Mouse (Mus musculus): ENCODE results near the gene Atg9a. TPM values are rescaled to one million over a fixed set of nuclear protein-coding genes. Genes with fewer than 3 reads are reported as not detected.
A peak's percentile ranks its signal among the peaks of the same experiment; 100 is the strongest.

Atg9a gene
- total and polyA plus RNA-seq, 3 experiments, result 7.8 to 26.1 TPM; not detected in 1

DNA sequence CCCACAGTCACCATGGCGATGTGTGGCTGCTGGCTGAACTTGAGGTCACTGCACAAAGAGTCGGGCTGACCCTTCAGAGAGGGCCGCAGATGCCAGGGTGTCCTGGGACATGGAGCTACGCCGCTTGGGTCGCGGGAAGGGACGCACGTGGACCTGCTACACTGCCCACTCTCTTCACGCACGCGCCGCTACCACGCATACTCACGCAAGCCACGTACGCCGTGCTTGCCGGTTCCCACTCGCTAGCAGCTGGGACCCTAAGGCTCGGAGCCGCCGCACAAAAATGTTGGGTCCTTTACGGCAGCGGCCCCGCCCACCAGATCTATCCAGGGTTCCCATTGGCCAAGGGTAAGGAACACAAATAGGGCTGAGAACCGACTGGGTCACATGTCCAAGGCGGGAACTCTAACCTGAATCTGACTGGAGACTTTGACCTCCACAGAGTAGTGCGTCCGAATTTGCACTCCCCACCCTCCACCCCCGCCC is 11.8 kb downstream of the Atg9a start, which contains the start of gene Abcb6 (continued):
- TF ChIP-seq USF2 (IDR thresholded peaks at IDR 0.05; ENCODE audit: borderline replicate concordance in 1 of 2, insufficient read depth in 1 of 2, low read depth in 1 of 2, low read length in 2 of 2), result peak in 1 of 2 experiments; percentile 80; a peak in 2 of 4 replicates
- peak; percentile 56 to 75; a peak in 3 of 4 replicates for TF ChIP-seq POLR2A (IDR thresholded peaks at IDR 0.05; ENCODE audit: control insufficient read depth in 1 of 2, insufficient read depth in 1 of 2, low read depth in 1 of 2, low read length in 2 of 2, poor library complexity in 1 of 2)
- peak; percentile 70 for TF ChIP-seq SIN3A (IDR thresholded peaks at IDR 0.05; ENCODE audit: low read length)

DNA sequence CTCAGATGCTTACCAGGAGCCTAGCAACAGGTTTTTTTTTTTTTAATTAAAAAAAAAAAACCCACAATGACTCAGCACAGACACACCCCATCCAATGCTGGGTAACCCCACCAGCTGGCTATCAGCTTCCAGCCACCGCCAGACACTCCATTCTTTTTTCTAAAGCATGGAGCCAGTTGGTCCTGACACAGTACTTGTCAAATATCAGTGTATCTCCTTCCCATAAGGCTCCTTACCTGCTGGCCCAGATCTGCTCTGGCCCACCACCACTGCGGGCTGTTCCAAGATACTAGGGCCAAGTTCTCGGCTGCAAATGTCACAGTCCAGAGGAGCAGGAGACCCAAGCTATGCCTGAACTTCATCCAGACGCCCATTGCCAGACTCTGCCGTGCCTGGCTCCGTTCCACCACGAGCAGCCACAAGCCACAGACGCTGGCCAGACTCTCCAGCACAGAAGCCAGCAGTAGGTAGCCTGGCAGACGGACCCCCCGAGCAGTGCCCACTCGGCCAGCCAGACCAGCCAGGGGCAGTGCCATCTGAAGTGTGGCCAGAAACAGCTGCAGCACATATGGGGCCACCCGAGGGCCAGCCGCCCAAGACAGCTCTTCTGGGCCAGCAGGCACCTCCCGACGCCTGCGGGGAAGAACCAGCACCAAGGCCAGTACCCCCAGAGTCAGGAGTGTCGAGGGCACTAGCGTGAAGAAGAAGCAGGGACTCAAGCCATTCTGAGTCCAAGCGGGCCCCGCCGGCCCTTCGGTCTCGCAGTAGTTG is 12.5 kb downstream of the Atg9a start:
- Histone ChIP-seq H3K4me3 (ENCODE audit: control insufficient read depth in 1 of 2, insufficient read depth in 1 of 2, low read depth in 2 of 2, low read length in 2 of 2) (peak overlapping the region; percentile 69 to 84), H3K9ac (ENCODE audit: control insufficient read depth, low read depth, low read length, poor library complexity, severe bottlenecking) (peak overlapping the region; percentile 77), H3K4me1 (ENCODE audit: control insufficient read depth in 1 of 2, insufficient read depth in 2 of 2, low read length in 2 of 2) (peaks cover 2 to 10% of the 10 kb centered on the region in 2 experiments; a peak in 3 of 4 replicates), H3K27ac (ENCODE audit: control insufficient read depth, low read depth, low read length) (peak overlapping the region; percentile 78), H3K79me2 (ENCODE audit: control insufficient read depth, insufficient read depth, low read length, poor library complexity) (peaks cover 14% of the 10 kb centered on the region), H3K36me3 (ENCODE audit: control insufficient read depth in 1 of 2, insufficient read depth in 2 of 2, low read length in 2 of 2) (peaks cover 2 to 11% of the 10 kb centered on the region in 2 experiments; a peak in 3 of 4 replicates), H3K9me3 (replicated peaks; ENCODE audit: insufficient read depth, low read length) (no peaks in the 10 kb centered on the region), H3K27me3 (ENCODE audit: control insufficient read depth in 1 of 2, insufficient read depth in 2 of 2, low read length in 2 of 2) (no peaks in the 10 kb centered on the region)
- peak; percentile 89 for DNase-seq (ENCODE audit: low read depth, low spot score)
- TF ChIP-seq POLR2A (IDR thresholded peaks at IDR 0.05; ENCODE audit: control insufficient read depth in 1 of 2, insufficient read depth in 1 of 2, low read depth in 1 of 2, low read length in 2 of 2, poor library complexity in 1 of 2) (peak in 1 of 2 experiments; percentile 28; a peak in 1 of 4 replicates), BHLHE40 (IDR thresholded peaks at IDR 0.05; ENCODE audit: borderline replicate concordance, low read depth, low read length) (no peak), ELF1 (IDR thresholded peaks at IDR 0.05; ENCODE audit: low read depth, low read length) (no peak), MAFK (IDR thresholded peaks at IDR 0.05; ENCODE audit: borderline replicate concordance, low read depth, low read length) (peak; percentile 93), TAL1 (IDR thresholded peaks at IDR 0.05; ENCODE audit: low read length) (peak; percentile 83), UBTF (IDR thresholded peaks at IDR 0.05; ENCODE audit: borderline replicate concordance, insufficient read depth, low read depth, low read length) (no peak), ETS1 (IDR thresholded peaks at IDR 0.05; ENCODE audit: low read depth, low read length) (peak; percentile 100), TCF12 (IDR thresholded peaks at IDR 0.05; ENCODE audit: low read depth, low read length) (peak; percentile 86), RAD21 (IDR thresholded peaks at IDR 0.05; ENCODE audit: low read depth, low read length) (no peak), JUND (IDR thresholded peaks at IDR 0.05; ENCODE audit: low read depth, low read length) (0 out of 2 replicates have a peak, but pooled peaks have one; percentile 39), SMC3 (IDR thresholded peaks at IDR 0.05; ENCODE audit: low read depth, low read length) (no peak), RCOR1 (IDR thresholded peaks at IDR 0.05; ENCODE audit: low read depth, low read length) (no peak), MYC (IDR thresholded peaks at IDR 0.05; ENCODE audit: low read depth, low read length) (peak; percentile 67; the same call in 1 of the 2 replicates), MEF2A (IDR thresholded peaks at IDR 0.05; ENCODE audit: extremely low read depth, insufficient replicate concordance, low read depth, low read length, poor library complexity, severe bottlenecking) (no peak), MAZ (IDR thresholded peaks at IDR 0.05; ENCODE audit: low read depth, low read length) (0 out of 2 replicates have a peak, but pooled peaks have one; percentile 7), ZKSCAN1 (IDR thresholded peaks at IDR 0.05; ENCODE audit: low read depth, low read length) (no peak; the same call in 1 of the 2 replicates), GABPA (IDR thresholded peaks at IDR 0.05; ENCODE audit: low read depth, low read length) (peak; percentile 95), CHD2 (IDR thresholded peaks at IDR 0.05; ENCODE audit: low read length) (no peak), HCFC1 (IDR thresholded peaks at IDR 0.05; ENCODE audit: low read depth, low read length) (peak; percentile 50; the same call in 1 of the 2 replicates), CTCF (IDR thresholded peaks at IDR 0.05 in 2 of 3, conservative IDR thresholded peaks at IDR 0.05 in 1 of 3; ENCODE audit: control insufficient read depth in 1 of 3, insufficient read depth in 1 of 3, low read depth in 2 of 3, low read length in 3 of 3, poor library complexity in 1 of 3, severe bottlenecking in 1 of 3) (no peak), NELFE (IDR thresholded peaks at IDR 0.05; ENCODE audit: low read depth, low read length) (0 out of 2 replicates have a peak, but pooled peaks have one; percentile 2), ZC3H11A (IDR thresholded peaks at IDR 0.05; ENCODE audit: low read depth, low read length) (no peak), ZMIZ1 (IDR thresholded peaks at IDR 0.05; ENCODE audit: low read depth, low read length) (no peak), KAT2A (conservative IDR thresholded peaks at IDR 0.05; ENCODE audit: low read depth, low read length) (no peak), MAX (IDR thresholded peaks at IDR 0.05; ENCODE audit: low read length) (peak; percentile 64; the same call in 1 of the 2 replicates), MYB (IDR thresholded peaks at IDR 0.05; ENCODE audit: low read depth, low read length) (no peak), CHD1 (IDR thresholded peaks at IDR 0.05; ENCODE audit: low read depth, low read length) (no peak), POLR2AphosphoS5 (IDR thresholded peaks at IDR 0.05; ENCODE audit: borderline replicate concordance, low read depth, low read length) (no peak), E2F4 (IDR thresholded peaks at IDR 0.05; ENCODE audit: borderline replicate concordance, low read depth, low read length) (no peak)
